Mouse (Mus musculus): ENCODE results near the gene Crtap. TPM values are rescaled to one million over a fixed set of nuclear protein-coding genes. Genes with fewer than 3 reads are reported as not detected.

The Crtap gene
- 34.0 and 42.8 TPM in 2 replicates for polyA plus RNA-seq (2015; fragmentation: Nextera tagmentation; extraction: Ambion mirVana)

DNA sequence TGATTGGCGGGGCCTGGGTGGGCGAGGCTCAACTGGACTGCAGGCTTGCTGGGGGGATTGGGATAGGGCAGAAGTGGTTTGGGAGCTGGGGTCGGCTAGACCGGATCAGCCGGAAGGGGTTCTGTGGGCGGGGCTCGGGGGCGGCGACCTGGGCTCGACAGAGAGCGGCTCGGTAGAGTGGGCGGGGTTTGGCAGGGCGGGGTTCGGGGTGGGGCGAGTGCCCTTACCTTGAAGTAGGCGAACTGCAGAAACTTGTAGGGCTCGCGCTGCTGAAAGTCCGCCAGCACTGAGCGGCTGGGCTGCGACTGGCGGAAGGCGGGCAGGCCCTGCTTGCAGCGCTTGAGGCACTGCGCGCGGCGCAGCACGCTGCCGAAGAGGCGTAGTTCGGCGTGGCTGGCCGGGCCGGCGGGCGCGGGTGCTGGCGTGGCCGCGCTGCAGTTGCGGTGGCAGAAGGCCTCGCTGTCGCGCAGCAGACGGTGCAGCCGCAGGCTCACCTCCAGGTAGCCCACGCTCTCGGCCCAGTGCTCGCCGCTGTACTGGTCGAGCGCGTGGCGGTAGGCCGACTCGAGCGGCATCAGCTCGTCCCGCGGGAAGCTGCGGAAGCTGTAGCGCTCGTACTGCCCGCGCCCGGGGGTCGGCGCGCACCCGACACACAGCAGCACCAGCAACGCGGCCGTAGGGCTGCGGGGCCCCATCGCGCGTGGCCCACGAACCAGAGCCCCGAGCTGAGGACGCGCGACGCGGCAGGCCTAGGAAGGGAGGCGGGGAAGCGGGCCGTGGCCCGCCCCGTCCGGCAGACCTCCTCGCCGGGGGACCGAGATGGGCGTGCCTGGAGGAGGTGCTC is at the start of gene Crtap:
Gene Crtap (minus strand): TSS at position 771 of the 844 bp plus-strand sequence.
- peak; percentile 77 for ATAC-seq (ENCODE audit: low FRiP score)
- peak within 1 kb of the TSS; percentile 94 for H3K4me2 ChIP-seq
- H3K27me3 ChIP-seq (replicated peaks) = peaks cover 6% of the 10 kb centered on the region; the same call in 1 of the 2 replicates
- H3K36me3 ChIP-seq = no peaks in the 10 kb centered on the region
- peak within 1 kb of the TSS; percentile 72 for H3K27ac ChIP-seq (replicated peaks)
- H3K9ac ChIP-seq (replicated peaks) = peak within 1 kb of the TSS; percentile 74
- peak within 1 kb of the TSS; percentile 74 for H3K4me3 ChIP-seq (replicated peaks)
- H3K4me1 ChIP-seq = peaks cover 7% of the 10 kb centered on the region; the same call in 1 of the 2 replicates
- H3K9me3 ChIP-seq (replicated peaks) = no peaks in the 10 kb centered on the region
- WGBS = 1% methylated on average over 96 of the region's 96 CpGs

DNA sequence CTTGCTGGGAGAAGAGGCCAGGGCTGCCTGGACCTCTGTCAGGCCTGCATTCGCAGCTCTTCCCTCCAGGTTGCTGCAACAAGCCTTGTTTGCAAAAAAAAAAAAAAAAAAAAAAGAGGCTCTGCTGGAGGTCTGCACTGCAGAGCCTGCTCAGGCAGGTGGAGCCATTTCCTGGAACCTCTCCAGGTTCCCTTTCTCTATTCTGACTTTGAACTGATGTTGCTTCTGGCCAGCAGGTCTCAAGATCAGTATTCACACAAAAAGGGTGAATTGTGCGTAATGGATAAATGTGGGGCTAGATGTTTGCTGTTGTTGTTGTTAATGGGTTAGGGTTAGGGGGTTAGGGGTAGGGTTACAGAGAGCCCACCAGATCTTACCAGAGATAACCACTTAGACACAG is 45.2 kb upstream of the Crtap start:
- Histone ChIP-seq H3K9me3 (replicated peaks) (peaks cover 8% of the 10 kb centered on the region; the same call in 1 of the 2 replicates), H3K4me2 (no peak overlapping the region), H3K27ac (replicated peaks) (no peak overlapping the region), H3K4me1 (no peaks in the 10 kb centered on the region), H3K27me3 (replicated peaks) (no peaks in the 10 kb centered on the region), H3K36me3 (peaks cover 31% of the 10 kb centered on the region), H3K9ac (replicated peaks) (no peak overlapping the region), H3K4me3 (replicated peaks) (no peak overlapping the region)
- 81% methylated on average over 2 of the region's 2 CpGs for WGBS
- no peak for ATAC-seq (ENCODE audit: low FRiP score)

DNA sequence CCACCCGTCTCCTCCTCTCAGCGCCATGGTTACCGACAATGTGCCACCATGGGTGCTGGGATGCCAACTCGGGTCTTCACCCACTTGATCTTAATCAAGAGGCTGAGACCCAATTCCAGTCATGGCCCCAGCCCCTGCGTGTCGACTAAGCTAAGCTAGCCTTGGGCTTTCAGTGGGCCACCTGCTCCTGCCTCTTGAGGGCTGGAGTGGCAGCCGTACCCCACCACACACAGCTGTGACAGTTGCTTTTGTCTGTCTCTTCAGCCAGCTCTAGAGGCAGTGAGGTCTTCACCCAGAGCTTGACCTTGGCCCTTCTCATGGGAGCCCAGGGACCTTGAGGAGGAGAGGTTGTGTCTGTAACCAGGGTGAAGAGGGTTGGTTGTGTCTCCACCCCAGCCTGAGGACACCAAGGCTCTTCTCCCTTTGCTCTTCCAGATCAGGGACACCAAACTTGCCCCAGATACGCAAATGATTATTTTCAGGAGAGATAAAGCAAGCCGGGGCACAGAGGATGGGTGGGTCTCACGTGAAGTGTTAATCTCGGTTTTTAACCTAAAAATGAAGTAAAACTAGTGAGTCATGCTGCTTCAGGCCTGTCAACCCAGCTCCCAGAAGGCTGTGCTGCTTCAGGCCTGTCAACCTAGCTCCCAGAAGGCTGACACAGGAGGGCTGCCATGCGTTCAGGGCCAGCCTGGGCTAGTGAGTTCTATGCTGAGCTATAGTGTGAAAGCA is 37.8 kb upstream of the Crtap start:
- Histone ChIP-seq H3K9ac (replicated peaks) (no peak overlapping the region), H3K4me1 (no peaks in the 10 kb centered on the region), H3K4me2 (no peak overlapping the region), H3K36me3 (peaks cover 21% of the 10 kb centered on the region), H3K9me3 (replicated peaks) (no peaks in the 10 kb centered on the region), H3K27ac (replicated peaks) (no peak overlapping the region), H3K27me3 (replicated peaks) (no peaks in the 10 kb centered on the region), H3K4me3 (replicated peaks) (no peak overlapping the region)
- 89% methylated on average over 12 of the region's 12 CpGs for WGBS
- no peak for ATAC-seq (ENCODE audit: low FRiP score)

DNA sequence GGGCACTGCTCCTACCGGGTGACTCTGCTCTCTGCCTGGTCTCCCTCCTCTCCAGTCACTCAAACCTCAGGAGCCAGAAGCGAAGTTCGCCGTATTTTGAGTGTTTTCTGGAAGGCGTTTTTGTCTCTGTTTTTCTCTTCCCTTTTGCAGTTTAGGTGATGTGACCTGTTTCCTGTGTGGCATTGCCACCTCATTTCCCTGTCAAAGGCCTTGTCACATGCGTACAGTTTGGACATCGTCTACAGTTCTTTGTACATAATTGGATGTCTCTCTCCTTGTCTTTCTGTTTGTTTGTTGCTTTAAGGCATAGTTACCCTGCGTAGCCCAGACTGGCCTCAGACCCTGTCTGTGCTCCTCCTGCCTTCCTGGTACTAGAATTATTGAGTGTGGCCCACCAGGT is 37.0 kb upstream of the Crtap start:
- ATAC-seq (ENCODE audit: low FRiP score) = no peak
- H3K4me1 ChIP-seq = no peaks in the 10 kb centered on the region
- H3K27ac ChIP-seq (replicated peaks) = no peak overlapping the region
- H3K36me3 ChIP-seq = peaks cover 21% of the 10 kb centered on the region
- no peaks in the 10 kb centered on the region for H3K27me3 ChIP-seq (replicated peaks)
- no peak overlapping the region for H3K4me2 ChIP-seq
- H3K9me3 ChIP-seq (replicated peaks) = no peaks in the 10 kb centered on the region
- 92% methylated on average over 8 of the region's 8 CpGs for WGBS
- no peak overlapping the region for H3K9ac ChIP-seq (replicated peaks)
- no peak overlapping the region for H3K4me3 ChIP-seq (replicated peaks)

DNA sequence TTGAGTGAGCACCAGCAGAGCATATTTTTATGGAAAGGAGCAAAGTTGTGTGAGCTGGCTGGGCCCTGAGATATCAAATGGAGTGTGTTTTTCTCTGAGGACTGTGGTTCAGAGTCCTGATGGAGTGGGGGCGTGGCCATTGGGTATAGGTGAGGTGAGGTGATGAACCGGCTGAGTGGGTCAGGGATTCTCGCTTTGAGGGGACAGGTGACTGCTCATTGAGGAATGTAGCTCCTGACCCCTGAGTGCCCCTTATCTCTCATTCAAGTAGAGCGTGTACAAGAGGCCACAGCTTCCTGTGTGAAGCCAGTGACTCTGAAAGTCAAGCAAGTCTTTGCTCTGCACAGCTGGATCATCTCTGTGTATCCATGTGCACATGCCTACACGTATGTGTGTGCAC is 35.7 kb upstream of the Crtap start:
- H3K4me1 ChIP-seq = no peaks in the 10 kb centered on the region
- H3K27ac ChIP-seq (replicated peaks) = no peak overlapping the region
- H3K36me3 ChIP-seq = peaks cover 18% of the 10 kb centered on the region
- ATAC-seq (ENCODE audit: low FRiP score) = no peak
- no peak overlapping the region for H3K4me2 ChIP-seq
- no peak overlapping the region for H3K4me3 ChIP-seq (replicated peaks)
- no peaks in the 10 kb centered on the region for H3K27me3 ChIP-seq (replicated peaks)
- no peak overlapping the region for H3K9ac ChIP-seq (replicated peaks)
- no peaks in the 10 kb centered on the region for H3K9me3 ChIP-seq (replicated peaks)
- WGBS = 96% methylated on average over 5 of the region's 5 CpGs

DNA sequence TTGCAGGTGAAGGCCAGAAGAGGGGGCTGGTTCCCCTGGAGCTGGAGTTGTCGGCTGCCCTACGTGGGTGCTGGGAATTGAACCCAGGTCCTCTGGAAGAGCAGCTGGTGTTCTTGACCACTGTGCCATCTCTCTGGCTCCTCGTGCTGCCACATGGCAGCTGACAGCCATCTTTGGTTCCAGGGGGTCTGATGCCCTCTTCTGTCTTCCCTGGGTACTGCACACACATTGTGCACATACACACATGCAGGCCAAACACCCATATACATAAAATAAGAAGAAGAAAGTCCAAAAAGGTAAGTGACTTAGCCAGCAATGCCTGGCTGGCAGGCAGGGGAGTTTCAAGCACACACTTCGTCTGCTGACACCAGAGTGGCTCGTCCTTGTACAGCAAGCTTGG is 35.1 kb upstream of the Crtap start:
- 99% methylated on average over 5 of the region's 5 CpGs for WGBS
- Histone ChIP-seq H3K4me3 (replicated peaks) (no peak overlapping the region), H3K4me1 (no peaks in the 10 kb centered on the region), H3K4me2 (no peak overlapping the region), H3K36me3 (peaks cover 13% of the 10 kb centered on the region), H3K9me3 (replicated peaks) (no peaks in the 10 kb centered on the region), H3K9ac (replicated peaks) (no peak overlapping the region), H3K27me3 (replicated peaks) (no peaks in the 10 kb centered on the region), H3K27ac (replicated peaks) (no peak overlapping the region)
- no peak for ATAC-seq (ENCODE audit: low FRiP score)

DNA sequence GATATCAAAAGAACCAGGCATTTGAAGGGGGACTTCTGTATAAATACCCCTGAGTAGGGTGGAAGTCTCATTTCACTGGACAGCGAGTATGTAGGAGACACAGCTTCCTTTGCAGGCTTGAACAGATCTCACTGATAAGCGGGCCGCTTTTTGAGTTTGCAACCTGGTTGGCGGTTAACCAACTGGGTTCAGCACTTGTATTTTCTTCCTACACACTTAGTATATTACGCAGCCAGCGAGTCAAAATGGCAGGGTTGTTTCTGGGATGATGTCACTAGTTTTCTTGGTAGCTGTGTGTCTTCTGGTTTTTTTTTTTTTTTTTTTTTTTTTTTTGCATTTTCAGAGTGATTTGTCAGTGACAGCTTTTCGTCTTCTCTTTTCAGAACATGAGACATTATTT is 31.3 kb upstream of the Crtap start:
- Histone ChIP-seq H3K4me1 (no peaks in the 10 kb centered on the region), H3K4me3 (replicated peaks) (no peak overlapping the region), H3K27me3 (replicated peaks) (no peaks in the 10 kb centered on the region), H3K9me3 (replicated peaks) (no peaks in the 10 kb centered on the region), H3K27ac (replicated peaks) (no peak overlapping the region), H3K4me2 (no peak overlapping the region), H3K36me3 (peaks cover 9% of the 10 kb centered on the region), H3K9ac (replicated peaks) (no peak overlapping the region)
- 97% methylated on average over 7 of the region's 7 CpGs for WGBS
- ATAC-seq (ENCODE audit: low FRiP score) = no peak

DNA sequence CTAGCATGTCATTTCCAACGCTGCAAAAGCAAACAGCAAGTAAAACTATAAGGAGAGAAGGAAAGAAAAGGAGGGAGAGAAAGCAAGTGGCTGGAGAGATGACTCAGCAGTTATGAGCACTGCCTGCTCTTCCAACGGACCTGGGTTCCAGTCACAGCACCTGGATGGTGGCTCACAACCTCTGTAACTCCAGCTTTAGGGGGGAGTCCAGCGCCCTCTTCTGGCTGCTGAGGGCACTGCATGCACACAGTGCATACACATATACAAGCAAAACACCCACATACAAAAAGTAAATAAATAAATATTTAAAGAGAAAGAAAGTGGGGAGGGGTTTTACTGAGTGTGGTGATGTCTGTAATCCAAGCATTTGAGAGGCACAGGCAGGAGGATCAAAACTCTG is 30.6 kb upstream of the Crtap start:
- Histone ChIP-seq H3K9ac (replicated peaks) (no peak overlapping the region), H3K27me3 (replicated peaks) (no peaks in the 10 kb centered on the region), H3K4me3 (replicated peaks) (no peak overlapping the region), H3K27ac (replicated peaks) (no peak overlapping the region), H3K4me1 (no peaks in the 10 kb centered on the region), H3K36me3 (peaks cover 8% of the 10 kb centered on the region), H3K4me2 (no peak overlapping the region), H3K9me3 (replicated peaks) (no peaks in the 10 kb centered on the region)
- no peak for ATAC-seq (ENCODE audit: low FRiP score)
- 69% methylated on average over 3 of the region's 3 CpGs for WGBS

DNA sequence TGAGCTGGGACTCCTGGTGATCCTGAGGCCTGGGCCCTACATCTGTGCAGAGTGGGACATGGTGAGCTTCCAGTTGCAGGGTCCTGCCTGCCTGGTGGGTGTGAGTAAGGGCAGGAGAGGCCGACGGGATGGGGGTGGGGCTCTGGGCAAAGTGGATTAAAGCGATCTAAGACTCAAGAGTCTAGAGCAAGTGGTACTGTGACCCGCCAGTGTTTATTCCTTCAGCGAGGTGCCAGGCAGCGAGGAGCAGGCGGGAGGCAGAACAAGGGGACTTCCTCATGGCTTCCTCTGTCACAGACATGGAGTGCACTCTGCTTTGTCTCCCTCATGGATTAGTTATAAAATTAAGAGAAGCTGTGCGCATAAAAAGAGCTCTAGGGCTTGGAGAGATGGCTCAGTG is 30.0 kb upstream of the Crtap start:
- Histone ChIP-seq H3K27ac (replicated peaks) (no peak overlapping the region), H3K27me3 (replicated peaks) (no peaks in the 10 kb centered on the region), H3K9ac (replicated peaks) (no peak overlapping the region), H3K36me3 (peaks cover 2% of the 10 kb centered on the region; the same call in 1 of the 2 replicates), H3K4me1 (no peaks in the 10 kb centered on the region), H3K4me2 (no peak overlapping the region), H3K4me3 (replicated peaks) (no peak overlapping the region), H3K9me3 (replicated peaks) (no peaks in the 10 kb centered on the region)
- no peak for ATAC-seq (ENCODE audit: low FRiP score)
- 91% methylated on average over 8 of the region's 8 CpGs for WGBS

DNA sequence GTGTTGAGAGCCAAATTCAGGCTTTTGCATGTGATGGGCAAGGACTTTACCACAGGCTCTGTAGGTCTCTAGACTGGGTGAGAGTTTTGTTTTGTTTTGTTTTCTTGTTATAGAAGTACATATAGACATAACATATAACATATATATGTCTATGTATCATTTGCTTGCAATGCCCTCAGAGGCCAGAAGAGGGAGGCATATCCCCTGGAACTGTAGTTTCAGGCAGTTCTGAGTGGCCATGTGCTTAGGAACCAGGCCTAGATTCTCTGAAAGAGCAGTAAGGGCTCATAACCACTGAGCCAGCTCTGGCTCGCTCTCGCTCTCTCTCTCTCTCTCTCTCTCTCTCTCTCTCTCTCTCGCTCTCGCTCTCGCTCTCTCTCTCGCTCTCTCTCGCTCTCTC is 27.7 kb upstream of the Crtap start:
- Histone ChIP-seq H3K9ac (replicated peaks) (no peak overlapping the region), H3K4me1 (no peaks in the 10 kb centered on the region), H3K27ac (replicated peaks) (no peak overlapping the region), H3K4me3 (replicated peaks) (no peak overlapping the region), H3K9me3 (replicated peaks) (no peaks in the 10 kb centered on the region), H3K27me3 (replicated peaks) (no peaks in the 10 kb centered on the region), H3K4me2 (no peak overlapping the region), H3K36me3 (no peaks in the 10 kb centered on the region)
- WGBS = 75% methylated on average over 7 of the region's 7 CpGs
- ATAC-seq (ENCODE audit: low FRiP score) = no peak

DNA sequence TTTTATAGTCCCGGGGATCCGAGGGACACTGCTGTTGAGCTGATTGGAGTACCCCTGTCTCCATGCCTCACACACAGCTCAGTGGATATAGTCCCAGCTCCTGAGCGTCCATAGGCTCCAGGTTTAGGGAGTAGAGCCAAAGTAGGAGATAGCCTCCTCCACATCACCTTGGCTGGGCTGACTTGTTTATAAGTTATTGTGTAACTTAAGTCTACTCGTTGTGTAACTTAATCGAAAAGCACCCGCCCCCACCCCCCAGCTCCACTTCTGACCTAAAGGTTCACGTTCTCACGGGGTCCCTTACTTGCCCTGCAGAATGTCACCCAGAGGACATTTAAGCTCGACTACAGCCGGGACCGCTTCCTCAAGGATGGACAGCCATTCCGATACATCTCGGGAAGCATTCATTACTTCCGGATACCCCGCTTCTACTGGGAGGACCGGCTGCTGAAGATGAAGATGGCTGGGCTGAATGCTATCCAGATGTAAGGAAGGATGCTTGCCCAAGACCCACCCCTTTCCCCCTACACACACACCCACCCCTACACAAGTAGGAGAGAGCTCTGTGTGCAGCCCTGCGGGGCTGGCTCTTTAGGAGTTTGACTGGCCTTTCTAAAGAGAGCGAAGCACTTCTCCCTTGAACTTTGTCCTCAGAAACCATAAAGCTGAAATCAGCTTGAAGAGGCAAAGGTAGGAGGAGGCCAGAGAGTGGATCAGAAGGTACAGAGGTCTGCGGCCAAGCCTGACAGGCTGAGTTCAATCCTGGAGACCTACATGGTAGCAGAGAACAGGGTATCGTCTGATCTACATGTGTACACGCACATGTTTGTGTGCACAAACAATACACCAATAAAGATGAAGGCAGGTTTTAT is 26.4 kb upstream of the Crtap start:
- 92% methylated on average over 21 of the region's 21 CpGs for WGBS
- no peak for ATAC-seq (ENCODE audit: low FRiP score)
- H3K4me1 ChIP-seq = no peaks in the 10 kb centered on the region

More for the DNA sequence above, 26.4 kb upstream of the Crtap start:
- Histone ChIP-seq H3K4me3 (replicated peaks) (no peak overlapping the region), H3K9ac (replicated peaks) (no peak overlapping the region), H3K9me3 (replicated peaks) (no peaks in the 10 kb centered on the region), H3K27me3 (replicated peaks) (no peaks in the 10 kb centered on the region), H3K27ac (replicated peaks) (no peak overlapping the region), H3K36me3 (no peaks in the 10 kb centered on the region), H3K4me2 (no peak overlapping the region)
